Mouse (Mus musculus): ENCODE measurements around the gene Pate2. TPM values are rescaled to one million over a fixed set of nuclear protein-coding genes. Genes with fewer than 3 reads are reported as not detected.
A peak's percentile ranks its signal among the peaks of the same experiment; 100 is the strongest.

Pate2 gene
- polyA plus RNA-seq, 1 experiment from 2014 or later = 0.97 TPM

DNA sequence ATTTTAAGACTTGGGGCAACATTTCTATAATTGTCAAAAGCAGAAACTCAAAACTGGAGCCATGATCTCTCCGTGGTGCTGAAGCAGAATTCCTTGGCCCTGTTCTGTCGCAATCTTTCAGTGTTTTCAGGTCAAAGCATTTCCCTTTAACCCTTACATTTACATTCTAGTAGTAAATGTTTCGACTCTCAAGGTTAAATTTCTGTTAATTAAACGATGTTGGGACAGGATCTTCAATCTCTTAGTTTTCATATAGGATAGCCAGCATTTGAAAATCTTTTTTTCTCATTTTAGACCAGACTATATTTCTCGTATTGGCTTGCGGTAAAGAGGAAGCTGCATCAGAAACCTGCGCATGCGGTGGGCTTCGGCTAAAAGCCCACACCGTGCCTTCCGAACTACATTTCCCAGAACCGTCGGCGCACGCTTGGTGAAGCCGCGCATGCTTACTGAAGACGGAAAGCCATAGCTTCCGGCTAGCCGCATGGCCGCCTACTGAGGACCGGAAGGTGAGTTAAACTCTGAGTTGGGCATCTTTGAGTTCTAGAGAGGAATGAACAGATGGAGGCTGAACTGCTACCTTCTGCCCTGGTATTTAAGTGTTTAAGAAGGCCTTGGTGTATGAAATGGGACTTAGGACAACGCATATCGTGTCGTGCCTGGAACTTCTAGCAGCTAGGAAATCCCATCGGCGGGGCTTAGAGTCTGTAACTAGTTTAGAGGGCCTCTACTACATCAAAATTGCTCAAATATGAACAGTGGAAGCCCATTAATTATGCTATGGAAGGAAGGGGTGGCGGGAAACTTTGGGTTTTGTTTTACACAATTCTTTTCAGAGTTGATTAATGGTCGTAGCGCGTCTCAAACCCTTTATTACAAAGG, 10.8 kb upstream of the Pate2 start:
- peak; percentile 89 for ATAC-seq (ENCODE audit: low FRiP score, low read depth)
- Histone ChIP-seq H3K4me3 (peak overlapping the region; percentile 47), H3K4me1 (replicated peaks) (peaks cover 18% of the 10 kb centered on the region), H3K9ac (peak overlapping the region; percentile 66), H3K9me3 (no peaks in the 10 kb centered on the region), H3K36me3 (peaks cover 15% of the 10 kb centered on the region), H3K4me2 (peak overlapping the region; percentile 85), H3K27me3 (no peaks in the 10 kb centered on the region), H3K27ac (replicated peaks) (peak overlapping the region; percentile 87)
- 3% methylated on average over 31 of the region's 31 CpGs for WGBS

DNA sequence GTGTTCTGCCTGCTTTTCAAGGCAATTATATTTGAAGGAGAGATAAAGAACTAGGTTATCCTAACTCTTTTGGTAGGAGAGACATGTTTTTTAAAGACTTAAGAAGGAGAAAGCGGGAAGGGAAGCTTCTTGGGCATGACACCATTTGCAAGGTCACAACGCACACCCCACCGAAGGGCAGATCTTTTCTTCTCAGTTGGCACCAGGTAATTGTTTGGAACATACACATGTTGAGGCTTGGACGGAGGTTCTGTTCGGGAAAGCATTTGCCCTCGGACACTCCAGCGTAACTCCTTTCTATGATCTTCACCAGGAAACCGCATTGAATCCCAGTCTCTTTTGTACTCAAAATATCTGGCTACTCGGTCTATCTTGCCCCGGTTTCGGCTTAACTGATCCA, 9.0 kb upstream of the Pate2 start:
- Histone ChIP-seq H3K4me1 (replicated peaks) (peaks cover 18% of the 10 kb centered on the region), H3K36me3 (peaks cover 24% of the 10 kb centered on the region), H3K9me3 (no peaks in the 10 kb centered on the region), H3K4me3 (no peak overlapping the region), H3K4me2 (no peak overlapping the region), H3K27ac (replicated peaks) (no peak overlapping the region), H3K9ac (no peak overlapping the region; the same call in 1 of the 2 replicates), H3K27me3 (no peaks in the 10 kb centered on the region)
- ATAC-seq (ENCODE audit: low FRiP score, low read depth) = no peak
- 91% methylated on average over 11 of the region's 11 CpGs for WGBS

DNA sequence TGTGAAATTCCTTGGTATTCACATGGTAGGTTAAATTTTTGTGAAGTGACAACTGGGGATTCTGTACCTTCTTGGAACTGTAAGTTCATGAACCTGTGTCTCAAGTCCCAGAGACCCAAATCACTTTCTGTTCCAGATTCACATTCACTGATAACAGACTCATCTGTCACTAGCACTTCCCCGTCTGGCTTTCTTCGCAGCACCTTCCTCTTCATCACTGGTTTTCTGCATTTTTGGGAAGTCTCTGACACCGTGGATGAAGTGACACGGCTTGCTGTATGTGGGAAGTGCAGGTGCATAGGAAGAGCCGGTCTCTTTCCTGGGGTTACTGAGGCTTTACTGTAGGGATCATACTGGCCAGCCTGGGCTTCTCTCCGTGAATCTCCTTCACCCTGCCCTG, 8.5 kb upstream of the Pate2 start:
- H3K4me1 ChIP-seq (replicated peaks) = peaks cover 18% of the 10 kb centered on the region
- no peaks in the 10 kb centered on the region for H3K9me3 ChIP-seq
- H3K27me3 ChIP-seq = no peaks in the 10 kb centered on the region
- no peak overlapping the region; the same call in 1 of the 2 replicates for H3K9ac ChIP-seq
- H3K4me3 ChIP-seq = no peak overlapping the region
- H3K36me3 ChIP-seq = peaks cover 28% of the 10 kb centered on the region
- ATAC-seq (ENCODE audit: low FRiP score, low read depth) = no peak
- H3K27ac ChIP-seq (replicated peaks) = no peak overlapping the region
- H3K4me2 ChIP-seq = no peak overlapping the region
- WGBS = 93% methylated on average over 6 of the region's 6 CpGs

DNA sequence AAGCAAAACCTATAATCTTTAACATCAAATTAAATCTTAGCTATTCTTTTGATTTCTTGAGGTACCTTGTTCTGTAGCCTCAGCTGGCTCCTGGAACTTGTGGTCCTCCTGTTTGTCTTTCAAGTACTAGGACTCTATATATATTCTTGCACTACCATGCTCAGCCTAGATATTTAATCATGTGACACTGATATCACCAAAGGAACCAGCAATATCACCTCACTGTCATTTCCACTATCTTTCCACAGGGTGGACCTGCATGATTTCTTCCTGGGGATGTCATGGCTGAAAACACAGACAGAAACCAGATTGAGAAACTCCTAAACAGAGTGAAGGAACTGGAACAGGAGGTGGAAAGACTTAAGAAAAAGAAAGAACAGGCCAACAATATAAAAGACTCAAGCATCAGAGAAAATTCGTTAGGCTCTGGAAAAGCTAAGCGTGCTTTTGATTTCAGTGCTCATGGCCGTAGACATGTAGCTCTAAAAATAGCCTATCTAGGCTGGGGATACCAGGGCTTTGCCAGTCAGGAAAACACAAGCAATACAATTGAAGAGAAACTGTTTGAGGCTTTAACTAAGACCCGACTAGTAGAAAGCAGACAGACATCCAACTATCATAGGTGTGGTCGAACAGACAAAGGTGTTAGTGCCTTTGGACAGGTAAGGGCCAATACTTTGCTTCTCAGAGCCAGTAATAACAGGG, 5.4 kb upstream of the Pate2 start:
- H3K9me3 ChIP-seq = no peaks in the 10 kb centered on the region
- H3K9ac ChIP-seq = no peak overlapping the region
- no peak overlapping the region for H3K27ac ChIP-seq (replicated peaks)
- peaks cover 37% of the 10 kb centered on the region for H3K36me3 ChIP-seq
- no peak overlapping the region for H3K4me2 ChIP-seq
- no peak overlapping the region for H3K4me3 ChIP-seq
- no peak for ATAC-seq (ENCODE audit: low FRiP score, low read depth)
- 93% methylated on average over 5 of the region's 5 CpGs for WGBS
- peaks cover 15% of the 10 kb centered on the region for H3K4me1 ChIP-seq (replicated peaks)
- H3K27me3 ChIP-seq = no peaks in the 10 kb centered on the region

DNA sequence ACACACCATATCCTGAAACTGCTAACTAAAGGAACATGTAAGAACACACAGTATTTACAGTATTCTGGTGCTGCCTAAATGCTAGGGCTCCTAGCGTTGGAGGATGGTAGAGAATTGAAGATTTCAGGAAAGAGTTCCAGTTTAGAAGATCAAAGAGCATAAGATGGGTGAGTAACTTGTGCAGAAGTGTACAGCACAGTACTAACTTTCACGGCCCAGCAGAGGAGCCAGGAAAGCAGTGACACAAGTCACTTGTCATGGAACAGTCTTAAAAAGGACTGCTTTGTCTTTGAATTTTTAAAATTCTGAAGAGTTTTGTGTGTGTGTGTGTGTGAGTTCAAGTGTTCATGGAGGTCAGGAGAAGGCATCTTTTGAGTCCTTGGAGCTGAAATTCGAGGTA, 2.1 kb upstream of the Pate2 start:
- H3K36me3 ChIP-seq = peaks cover 26% of the 10 kb centered on the region
- H3K27ac ChIP-seq (replicated peaks) = no peak overlapping the region
- no peak overlapping the region for H3K9ac ChIP-seq
- no peak overlapping the region for H3K4me3 ChIP-seq
- H3K27me3 ChIP-seq = no peaks in the 10 kb centered on the region
- no peak overlapping the region for H3K4me2 ChIP-seq
- WGBS = 84% methylated on average over 3 of the region's 3 CpGs
- ATAC-seq (ENCODE audit: low FRiP score, low read depth) = no peak
- peaks cover 6% of the 10 kb centered on the region for H3K4me1 ChIP-seq (replicated peaks)
- H3K9me3 ChIP-seq = no peaks in the 10 kb centered on the region

DNA sequence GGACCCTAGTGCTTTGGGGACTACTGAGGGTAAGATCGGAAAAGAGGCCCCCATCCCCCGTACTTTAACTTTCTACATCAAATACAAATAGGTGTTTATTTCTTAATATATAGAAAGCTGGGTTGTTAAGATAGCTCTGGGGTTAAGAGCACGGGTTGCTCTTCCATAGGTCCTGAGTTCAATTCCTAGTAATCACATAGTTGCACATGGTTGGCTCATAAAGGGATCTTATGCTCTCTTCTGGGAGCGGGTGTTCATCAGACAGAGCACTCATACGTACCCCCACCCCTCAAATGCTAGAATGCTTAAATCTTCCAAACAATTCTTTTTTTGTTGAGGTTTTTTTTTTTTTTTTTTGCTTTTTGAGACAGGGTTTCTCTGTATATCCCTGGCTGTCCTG, 579 bp downstream of the Pate2 start:
- peak overlapping the region; percentile 73 for H3K4me2 ChIP-seq
- H3K27me3 ChIP-seq = peaks cover 9% of the 10 kb centered on the region
- peak overlapping the region; percentile 96 for H3K4me3 ChIP-seq
- peaks cover 13% of the 10 kb centered on the region for H3K36me3 ChIP-seq
- WGBS = 8% methylated on average over 5 of the region's 5 CpGs
- H3K27ac ChIP-seq (replicated peaks) = peak overlapping the region; percentile 93
- no peaks in the 10 kb centered on the region for H3K9me3 ChIP-seq
- peaks cover 12% of the 10 kb centered on the region for H3K4me1 ChIP-seq (replicated peaks)
- peak; percentile 19; the same call in 1 of the 2 replicates for ATAC-seq (ENCODE audit: low FRiP score, low read depth)
- H3K9ac ChIP-seq = peak overlapping the region; percentile 71

DNA sequence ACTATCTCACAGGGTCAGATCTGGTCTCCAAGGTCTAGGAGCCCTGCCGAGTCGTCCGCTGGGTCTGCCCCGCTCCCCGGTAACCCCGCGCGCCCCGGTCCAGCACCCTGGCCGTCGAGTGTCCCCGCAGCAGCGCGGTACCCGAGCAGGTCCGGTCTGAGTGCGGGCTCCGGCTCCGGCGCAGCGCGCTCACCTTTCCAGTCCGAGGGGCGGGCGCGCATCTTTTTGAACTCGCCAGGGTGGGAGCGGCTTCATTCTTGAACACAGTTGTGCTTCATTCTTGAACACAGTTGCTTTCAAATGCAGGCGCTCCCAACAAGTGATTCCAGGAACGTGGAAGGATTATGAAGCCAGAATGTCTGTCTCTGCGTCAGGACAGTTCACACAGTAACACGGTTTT, 4.3 kb downstream of the Pate2 start:
- Histone ChIP-seq H3K27me3 (peaks cover 9% of the 10 kb centered on the region), H3K4me3 (peak overlapping the region; percentile 41), H3K4me2 (peak overlapping the region; percentile 72), H3K4me1 (replicated peaks) (peaks cover 5% of the 10 kb centered on the region), H3K36me3 (no peaks in the 10 kb centered on the region), H3K9me3 (no peaks in the 10 kb centered on the region), H3K27ac (replicated peaks) (no peak overlapping the region), H3K9ac (no peak overlapping the region)
- WGBS = 5% methylated on average over 32 of the region's 32 CpGs
- ATAC-seq (ENCODE audit: low FRiP score, low read depth) = no peak

DNA sequence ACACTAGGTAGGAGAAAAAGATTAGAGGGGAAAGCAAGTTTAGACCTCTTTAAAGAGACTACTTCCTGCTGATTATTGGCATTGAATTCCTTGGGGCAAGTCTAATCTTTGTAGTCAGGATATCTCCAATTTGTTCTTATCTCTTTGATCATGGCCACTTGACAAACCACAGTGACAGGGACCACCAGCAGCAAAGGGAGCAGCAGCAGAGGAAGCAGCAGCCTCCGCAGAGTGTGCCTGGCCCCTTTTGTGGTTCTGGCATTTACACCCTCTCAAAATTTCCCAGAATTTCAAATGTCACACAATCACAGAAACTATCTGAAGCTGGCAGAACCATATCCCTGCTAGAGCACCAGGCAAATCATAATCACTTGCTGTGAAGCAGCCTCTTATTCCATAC, 17.6 kb downstream of the Pate2 start:
- Histone ChIP-seq H3K27me3 (no peaks in the 10 kb centered on the region), H3K36me3 (no peaks in the 10 kb centered on the region), H3K4me3 (no peak overlapping the region), H3K27ac (replicated peaks) (no peak overlapping the region), H3K4me2 (no peak overlapping the region), H3K9ac (no peak overlapping the region), H3K4me1 (replicated peaks) (no peaks in the 10 kb centered on the region), H3K9me3 (no peaks in the 10 kb centered on the region)
- WGBS = 83% methylated on average over 1 of the region's 1 CpGs
- no peak for ATAC-seq (ENCODE audit: low FRiP score, low read depth)

DNA sequence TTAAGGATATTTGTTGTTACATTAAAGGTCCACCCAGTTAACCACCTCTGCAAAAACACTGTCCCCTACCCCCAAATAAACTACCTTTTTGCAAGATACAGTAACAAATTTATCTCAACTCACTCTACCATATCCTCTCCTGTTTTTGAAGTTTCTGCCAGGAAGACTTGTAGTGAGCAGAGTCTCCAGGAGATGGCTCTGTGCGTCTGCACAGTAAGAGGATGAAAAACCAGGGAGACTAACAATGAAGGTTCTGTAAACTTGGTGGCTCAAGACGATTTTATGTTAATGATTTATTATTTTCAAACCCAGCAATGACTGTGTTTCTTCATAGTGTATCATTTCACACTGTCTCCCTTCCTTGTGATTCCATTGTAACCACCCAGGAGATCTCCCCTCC, 22.8 kb downstream of the Pate2 start:
- Histone ChIP-seq H3K9me3 (no peaks in the 10 kb centered on the region), H3K36me3 (no peaks in the 10 kb centered on the region), H3K4me2 (no peak overlapping the region), H3K4me1 (replicated peaks) (no peaks in the 10 kb centered on the region), H3K27ac (replicated peaks) (no peak overlapping the region), H3K4me3 (no peak overlapping the region), H3K9ac (no peak overlapping the region), H3K27me3 (no peaks in the 10 kb centered on the region)
- WGBS = 9% methylated on average over 2 of the region's 2 CpGs
- no peak for ATAC-seq (ENCODE audit: low FRiP score, low read depth)

DNA sequence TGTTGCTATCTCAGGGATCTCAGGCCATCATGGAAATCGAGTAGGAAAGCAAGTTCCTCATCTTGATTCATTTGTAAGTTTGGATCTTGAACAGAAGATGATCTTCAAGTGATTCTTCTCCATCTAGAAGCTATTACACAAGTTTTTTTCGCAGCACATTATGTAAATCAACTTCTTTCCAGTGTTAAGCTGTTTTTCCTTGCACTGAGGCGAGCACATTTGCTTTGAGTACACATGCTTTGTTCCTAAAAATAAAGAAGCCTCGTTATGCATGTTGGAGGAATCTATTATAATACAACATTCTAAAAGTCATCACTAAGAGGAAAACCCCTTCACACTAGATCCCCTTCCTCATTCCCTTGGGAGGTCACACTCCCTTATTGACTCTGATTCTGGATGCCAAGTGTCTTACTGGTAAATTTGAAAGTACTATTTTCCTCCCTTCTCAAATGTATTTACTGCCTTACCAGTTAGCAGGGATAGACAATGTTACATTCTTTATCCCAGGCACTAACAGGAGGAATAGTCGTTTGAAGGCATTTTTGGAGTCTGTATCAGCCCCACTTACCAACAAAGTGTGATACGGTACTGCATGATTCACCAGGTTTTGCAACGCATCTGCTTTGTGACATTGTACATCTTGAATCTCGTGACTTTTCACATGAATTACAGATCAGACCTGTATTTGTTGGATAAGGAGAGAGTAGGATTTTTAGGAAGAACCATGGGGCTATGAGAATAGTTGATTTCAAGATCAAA, 37.7 kb downstream of the Pate2 start:
- Histone ChIP-seq H3K36me3 (no peaks in the 10 kb centered on the region), H3K4me3 (no peak overlapping the region)

DNA sequence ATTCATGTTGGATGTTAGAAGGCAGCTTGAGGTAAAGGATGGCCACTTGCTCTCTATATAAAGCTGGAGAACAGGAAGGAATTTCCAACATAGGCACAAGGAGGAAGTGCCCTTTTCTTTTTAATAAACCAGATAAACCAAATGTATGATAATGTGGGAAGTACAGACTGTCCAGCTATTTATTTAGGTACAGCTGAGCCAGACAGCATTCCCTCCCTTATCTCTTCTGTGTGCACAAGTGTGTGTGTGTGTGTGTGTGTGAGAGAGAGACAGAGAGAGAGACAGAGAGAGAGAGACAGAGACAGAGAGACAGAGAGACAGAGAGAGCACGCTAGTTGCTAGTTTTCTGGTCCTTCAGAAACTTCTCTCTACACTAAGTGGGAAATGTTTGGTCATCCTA, 41.8 kb downstream of the Pate2 start, which contains the start of gene Pate4:
Gene Pate4 (minus strand): TSS at position 101 of the 400 bp plus-strand sequence.
- Histone ChIP-seq H3K4me1 (replicated peaks) (no peaks in the 10 kb centered on the region), H3K4me2 (no peak within 1 kb of the TSS), H3K27ac (replicated peaks) (no peak within 1 kb of the TSS), H3K9me3 (no peaks in the 10 kb centered on the region), H3K36me3 (no peaks in the 10 kb centered on the region), H3K9ac (no peak within 1 kb of the TSS), H3K4me3 (no peak within 1 kb of the TSS), H3K27me3 (no peaks in the 10 kb centered on the region)
- 81% methylated on average over 1 of the region's 1 CpGs for WGBS
- ATAC-seq (ENCODE audit: low FRiP score, low read depth) = no peak

More for the DNA sequence above, 37.7 kb downstream of the Pate2 start:
- Histone ChIP-seq H3K4me1 (replicated peaks) (no peaks in the 10 kb centered on the region), H3K27ac (replicated peaks) (no peak overlapping the region), H3K9me3 (no peaks in the 10 kb centered on the region), H3K27me3 (no peaks in the 10 kb centered on the region), H3K4me2 (no peak overlapping the region), H3K9ac (no peak overlapping the region)
- 66% methylated on average over 8 of the region's 8 CpGs for WGBS
- ATAC-seq (ENCODE audit: low FRiP score, low read depth) = no peak

DNA sequence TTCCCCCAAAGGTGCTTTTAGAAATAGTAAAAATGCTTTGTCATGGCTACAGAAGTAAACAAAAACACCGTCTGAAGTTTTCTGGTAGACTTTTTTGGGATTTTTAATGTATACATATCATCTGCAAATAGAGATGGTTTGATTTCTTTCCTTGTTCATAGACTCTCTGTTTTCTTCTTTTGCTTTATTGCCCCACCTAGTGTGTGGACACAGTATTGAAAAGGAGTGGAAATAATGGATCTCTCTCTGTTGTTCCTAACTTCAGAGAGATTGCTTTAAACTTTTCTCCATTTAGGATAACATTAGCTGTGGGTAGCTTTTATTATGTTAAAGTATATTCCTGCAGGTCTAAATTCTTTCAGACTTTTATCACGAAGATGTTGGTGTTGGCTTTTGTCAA, 43.9 kb downstream of the Pate2 start:
- ATAC-seq (ENCODE audit: low FRiP score, low read depth) = no peak
- WGBS = 34% methylated on average over 2 of the region's 2 CpGs
- H3K4me3 ChIP-seq = no peak overlapping the region
- H3K9me3 ChIP-seq = no peaks in the 10 kb centered on the region
- H3K4me2 ChIP-seq = no peak overlapping the region
- H3K9ac ChIP-seq = no peak overlapping the region
- H3K36me3 ChIP-seq = no peaks in the 10 kb centered on the region
- no peaks in the 10 kb centered on the region for H3K4me1 ChIP-seq (replicated peaks)
- no peak overlapping the region for H3K27ac ChIP-seq (replicated peaks)
- no peaks in the 10 kb centered on the region for H3K27me3 ChIP-seq
